Mouse (Mus musculus): ENCODE data around the gene Ttll12.

GRCm38 (mm10) chr15:83534960-83535889 lies 59.7 kb downstream of the Ttll12 start:
- TF ChIP-seq RAD21 (IDR thresholded peaks at IDR 0.05; ENCODE audit: low read depth, low read length) (no peak), EP300 (IDR thresholded peaks at IDR 0.05; ENCODE audit: low read depth in 1 of 2, low read length in 2 of 2) (no peak), HCFC1 (IDR thresholded peaks at IDR 0.05; ENCODE audit: low read depth, low read length) (no peak), GABPA (IDR thresholded peaks at IDR 0.05; ENCODE audit: low read depth, low read length) (no peak), KAT2A (conservative IDR thresholded peaks at IDR 0.05; ENCODE audit: low read depth, low read length) (no peak)
